Mouse (Mus musculus): ENCODE results near the gene Chmp2a.

- TF ChIP-seq CTCF (IDR thresholded peaks at IDR 0.05 in 2 of 3, conservative IDR thresholded peaks at IDR 0.05 in 1 of 3; ENCODE audit: control insufficient read depth in 1 of 3, insufficient read depth in 1 of 3, low read depth in 2 of 3, low read length in 3 of 3, poor library complexity in 1 of 3, severe bottlenecking in 1 of 3) (no peak), TCF12 (IDR thresholded peaks at IDR 0.05; ENCODE audit: low read depth, low read length) (no peak), CHD2 (IDR thresholded peaks at IDR 0.05; ENCODE audit: low read length) (no peak), TBP (IDR thresholded peaks at IDR 0.05; ENCODE audit: low read depth, low read length) (no peak), MAZ (IDR thresholded peaks at IDR 0.05; ENCODE audit: low read depth, low read length) (no peak), POLR2AphosphoS5 (IDR thresholded peaks at IDR 0.05; ENCODE audit: borderline replicate concordance, low read depth, low read length) (no peak)
These were observed 19.3 kb upstream of the Chmp2a start for GRCm38 (mm10) chr7:13053961-13054286.

All from MEL (cell line).